Mouse (Mus musculus) retina, postnatal 7 days (tissue): ENCODE data around the gene Alx3.
"Not testable (repeated sequence)": the region's sequence is repeated elsewhere in the genome, so short reads cannot be mapped to it uniquely, and the experiment has no call there.

Experiments
- DNase-seq: peaks from one replicate; pipeline ENCODE4 v3.0.0-alpha.2; 2012; ENCODE audit warnings: low read depth, low spot score

The Alx3 gene

GRCm38 (mm10) chr3:107622537-107622936, 27.7 kb downstream of the Alx3 start:
- DNase-seq = no peak

GRCm38 (mm10) chr3:107624424-107624823, 29.6 kb downstream of the Alx3 start:
- DNase-seq = no peak

GRCm38 (mm10) chr3:107625536-107625935, 30.7 kb downstream of the Alx3 start:
- DNase-seq = no peak

- DNase-seq = no peak
Measured at GRCm38 (mm10) chr3:107626751-107627150, 31.9 kb downstream of the Alx3 start.

GRCm38 (mm10) chr3:107627641-107628040, 32.8 kb downstream of the Alx3 start:
- no peak for DNase-seq

GRCm38 (mm10) chr3:107628551-107628950, 33.7 kb downstream of the Alx3 start:
- DNase-seq = no peak

- DNase-seq = no peak
Measured at GRCm38 (mm10) chr3:107629411-107629810, 34.6 kb downstream of the Alx3 start.

GRCm38 (mm10) chr3:107630682-107631522, 36.1 kb downstream of the Alx3 start, which contains the start of gene Gm10961:
TSS of gene Gm10961 (plus strand) at chr3:107631322.
- no peak for DNase-seq

GRCm38 (mm10) chr3:107631523-107631958, 36.7 kb downstream of the Alx3 start, which contains the start of gene Strip1:
TSS of gene Strip1 (minus strand) at chr3:107631694.
- DNase-seq = peak; percentile 91

GRCm38 (mm10) chr3:107632786-107633185, 38.0 kb downstream of the Alx3 start:
- no peak for DNase-seq

GRCm38 (mm10) chr3:107633906-107634305, 39.1 kb downstream of the Alx3 start:
- no peak for DNase-seq

GRCm38 (mm10) chr3:107635836-107636235, 41.0 kb downstream of the Alx3 start:
- DNase-seq = no peak

- DNase-seq = no peak
Measured at GRCm38 (mm10) chr3:107636236-107636635, 41.4 kb downstream of the Alx3 start.

GRCm38 (mm10) chr3:107637606-107638172, 42.9 kb downstream of the Alx3 start:
- DNase-seq = peak; percentile 35

- DNase-seq = no peak
Measured at GRCm38 (mm10) chr3:107646947-107647346, 52.1 kb downstream of the Alx3 start.

GRCm38 (mm10) chr3:107650276-107650675, 55.4 kb downstream of the Alx3 start:
- DNase-seq = not testable (repeated sequence)

GRCm38 (mm10) chr3:107652968-107653367, 58.1 kb downstream of the Alx3 start:
- no peak for DNase-seq

- no peak for DNase-seq
Measured at GRCm38 (mm10) chr3:107654861-107655260, 60.0 kb downstream of the Alx3 start.
